ENCODE assay signal across 8 mouse cellular contexts in the genomic region with DNA sequence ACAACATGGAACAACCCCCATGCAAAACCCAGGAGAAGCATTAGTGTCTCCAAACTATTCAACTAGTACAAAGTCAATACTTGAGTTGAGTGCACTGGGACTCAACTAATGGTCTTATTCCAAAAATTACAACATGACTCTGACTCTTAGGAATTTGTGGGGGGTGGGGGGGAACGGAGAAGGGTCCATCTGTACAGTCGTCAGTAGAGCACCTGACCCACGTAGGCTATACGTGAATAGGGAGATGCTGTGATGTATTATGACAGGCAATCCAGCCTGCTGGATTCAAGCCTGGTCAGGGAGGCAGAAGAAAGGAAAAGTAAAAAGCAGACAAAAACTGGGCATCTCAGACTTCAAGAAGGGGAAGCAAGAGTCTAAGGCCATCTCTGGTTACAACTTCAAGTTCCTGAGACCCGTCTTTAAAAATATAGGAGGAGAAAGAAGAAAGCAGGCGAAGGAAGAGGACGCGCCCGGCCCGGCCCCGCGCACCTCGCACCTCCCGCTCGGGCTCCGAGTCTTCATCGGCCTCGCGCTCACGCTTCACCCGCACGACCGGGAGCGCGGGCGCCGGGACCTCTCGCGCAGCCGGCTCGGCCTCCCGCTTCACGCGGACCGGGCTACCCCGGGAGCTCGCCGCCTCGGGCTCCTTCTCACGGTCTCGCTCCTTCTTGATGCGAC. TPM values are rescaled to one million over a fixed set of nuclear protein-coding genes. Genes with fewer than 3 reads are reported as not detected.
DNase-seq lines count a peak whose midpoint lies in the region; ATAC-seq lines count a peak whose summit lies in the region.

No protein-coding gene starts in this region.

- peak overlapping the region; percentile 59 for H3K4me3 ChIP-seq in lung, embryonic 16.5 days (ENCODE audit: low read length)
- H3K4me3 ChIP-seq in embryonic facial prominence, embryonic 15.5 days (replicated peaks) = peak overlapping the region; percentile 96
- peak overlapping the region; percentile 94 for H3K4me3 ChIP-seq in limb, embryonic 11.5 days (ENCODE audit: low read depth, low read length)
- H3K4me3 ChIP-seq in stomach, embryonic 14.5 days (ENCODE audit: low read depth, low read length) = peak overlapping the region; percentile 82

- H3K9ac ChIP-seq in lung, embryonic 16.5 days (ENCODE audit: low read length) = peak overlapping the region; percentile 67
- H3K9ac ChIP-seq in embryonic facial prominence, embryonic 15.5 days = peak overlapping the region; percentile 90
- peak overlapping the region; percentile 90 for H3K9ac ChIP-seq in limb, embryonic 11.5 days (ENCODE audit: low read length)
- peak overlapping the region; percentile 81 for H3K9ac ChIP-seq in stomach, embryonic 14.5 days (replicated peaks; ENCODE audit: low read depth, low read length)

- under 1% methylated on average over 40 of the region's 42 CpGs for WGBS in lung, embryonic 16.5 days
- 0% methylated on average over 42 of the region's 42 CpGs for WGBS in embryonic facial prominence, embryonic 15.5 days
- WGBS in limb, embryonic 11.5 days = under 1% methylated on average over 42 of the region's 42 CpGs
- WGBS in stomach, embryonic 14.5 days = under 1% methylated on average over 42 of the region's 42 CpGs

- peak; percentile 30 for ATAC-seq in lung, embryonic 16.5 days (ENCODE audit: low read depth)
- peak; percentile 19; the same call in 1 of the 2 replicates for ATAC-seq in embryonic facial prominence, embryonic 15.5 days (ENCODE audit: insufficient number of reproducible peaks, low FRiP score, low TSS enrichment, low read depth)
- peak; percentile 4; the same call in 1 of the 2 replicates for ATAC-seq in limb, embryonic 11.5 days (ENCODE audit: insufficient number of reproducible peaks, low FRiP score, low TSS enrichment, low read depth)
- peak; percentile 35; the same call in 1 of the 2 replicates for ATAC-seq in stomach, embryonic 14.5 days (ENCODE audit: insufficient number of reproducible peaks, insufficient read depth, low FRiP score, low read depth)

- peaks cover 26% of the 10 kb centered on the region for H3K4me1 ChIP-seq in lung, embryonic 16.5 days (replicated peaks; ENCODE audit: control insufficient read depth, insufficient read depth, low read length)
- H3K4me1 ChIP-seq in embryonic facial prominence, embryonic 15.5 days = peaks cover 40% of the 10 kb centered on the region
- peaks cover 9% of the 10 kb centered on the region; the same call in 1 of the 2 replicates for H3K4me1 ChIP-seq in limb, embryonic 11.5 days (ENCODE audit: control insufficient read depth, insufficient read depth, low read length)
- peaks cover 13% of the 10 kb centered on the region; the same call in 1 of the 2 replicates for H3K4me1 ChIP-seq in stomach, embryonic 14.5 days (ENCODE audit: control insufficient read depth, insufficient read depth, low read length)

- peaks cover 2% of the 10 kb centered on the region; the same call in 1 of the 2 replicates for H3K36me3 ChIP-seq in lung, embryonic 16.5 days (ENCODE audit: control insufficient read depth, insufficient read depth, low read length)
- peaks cover 17% of the 10 kb centered on the region for H3K36me3 ChIP-seq in embryonic facial prominence, embryonic 15.5 days
- 0 out of 2 replicates have a peak, but pooled peaks cover 6% of the 10 kb centered on the region for H3K36me3 ChIP-seq in limb, embryonic 11.5 days (ENCODE audit: control insufficient read depth, insufficient read depth, low read length)
- H3K36me3 ChIP-seq in stomach, embryonic 14.5 days (ENCODE audit: control insufficient read depth, insufficient read depth, low read length) = peaks cover 14% of the 10 kb centered on the region

- H3K27ac ChIP-seq in lung, embryonic 16.5 days (ENCODE audit: low read length) = peak overlapping the region; percentile 1; the same call in 1 of the 2 replicates
- peak overlapping the region; percentile 56; the same call in 1 of the 2 replicates for H3K27ac ChIP-seq in embryonic facial prominence, embryonic 15.5 days (replicated peaks)
- H3K27ac ChIP-seq in limb, embryonic 11.5 days (replicated peaks; ENCODE audit: low read depth, low read length) = no peak overlapping the region
- no peak overlapping the region for H3K27ac ChIP-seq in stomach, embryonic 14.5 days (ENCODE audit: low read length)

- no peaks in the 10 kb centered on the region for H3K9me3 ChIP-seq in lung, embryonic 16.5 days (ENCODE audit: control insufficient read depth, low read length)
- no peaks in the 10 kb centered on the region for H3K9me3 ChIP-seq in embryonic facial prominence, embryonic 15.5 days (replicated peaks)
- no peaks in the 10 kb centered on the region for H3K9me3 ChIP-seq in limb, embryonic 11.5 days (ENCODE audit: control insufficient read depth, low read length)
- no peaks in the 10 kb centered on the region for H3K9me3 ChIP-seq in stomach, embryonic 14.5 days (ENCODE audit: control insufficient read depth, low read depth, low read length)

- H3K27me3 ChIP-seq in lung, embryonic 16.5 days (ENCODE audit: control insufficient read depth, insufficient read depth, low read depth, low read length) = no peaks in the 10 kb centered on the region
- H3K27me3 ChIP-seq in embryonic facial prominence, embryonic 15.5 days = no peaks in the 10 kb centered on the region
- H3K27me3 ChIP-seq in limb, embryonic 11.5 days (ENCODE audit: control insufficient read depth, insufficient read depth, low read length) = no peaks in the 10 kb centered on the region
- no peaks in the 10 kb centered on the region for H3K27me3 ChIP-seq in stomach, embryonic 14.5 days (ENCODE audit: control insufficient read depth, insufficient read depth, low read length)

- DNase-seq in lung, postnatal 36 days = no peak
- DNase-seq in limb, embryonic 11.5 days (ENCODE audit: low spot score) = no peak
- DNase-seq in thymus, postnatal 0 days (ENCODE audit: low spot score) = no peak
- no peak for DNase-seq in B cell, adult 2 months
- DNase-seq in retina, embryonic 14.5 days (ENCODE audit: low spot score) = no peak

- peak overlapping the region; percentile 86 for H3K4me2 ChIP-seq in lung, embryonic 16.5 days (ENCODE audit: low read depth, low read length)
- peak overlapping the region; percentile 76 for H3K4me2 ChIP-seq in embryonic facial prominence, embryonic 15.5 days (replicated peaks)
- H3K4me2 ChIP-seq in limb, embryonic 11.5 days (ENCODE audit: low read depth, severe bottlenecking) = peak overlapping the region; percentile 91
- peak overlapping the region; percentile 91 for H3K4me2 ChIP-seq in stomach, embryonic 14.5 days (replicated peaks; ENCODE audit: low read depth, low read length)

RNA-seq across cellular contexts. Expression of gene Usp39, which starts 0.4 kb away (rescaled TPM):
- polyA plus RNA-seq in lung, embryonic 16.5 days (2015; fragmentation: Nextera tagmentation; extraction: Ambion mirVana) = 36.7 and 39.2 TPM in 2 replicates
- polyA plus RNA-seq in embryonic facial prominence, embryonic 15.5 days (2015; fragmentation: Nextera tagmentation; extraction: Ambion mirVana) = 39.4 and 39.5 TPM in 2 replicates
- polyA plus RNA-seq in limb, embryonic 11.5 days (2014; fragmentation: Nextera tagmentation; extraction: Ambion mirVana) = 98.7 and 101 TPM in 2 replicates
- 52.3 and 52.5 TPM in 2 replicates for polyA plus RNA-seq in stomach, embryonic 14.5 days (2014; fragmentation: Nextera tagmentation; extraction: Ambion mirVana)
- polyA plus RNA-seq in thymus, postnatal 0 days (2015; fragmentation: Nextera tagmentation; extraction: Ambion mirVana) = 51.1 and 52.8 TPM in 2 replicates

RNA-seq across cellular contexts. Expression of gene 0610030E20Rik, which starts 2.6 kb away (rescaled TPM):
- 31.6 and 33.2 TPM in 2 replicates for polyA plus RNA-seq in lung, embryonic 16.5 days (2015; fragmentation: Nextera tagmentation; extraction: Ambion mirVana)
- polyA plus RNA-seq in embryonic facial prominence, embryonic 15.5 days (2015; fragmentation: Nextera tagmentation; extraction: Ambion mirVana) = 33.0 and 36.0 TPM in 2 replicates
- polyA plus RNA-seq in limb, embryonic 11.5 days (2014; fragmentation: Nextera tagmentation; extraction: Ambion mirVana) = 20.2 and 20.6 TPM in 2 replicates
- 33.9 and 34.3 TPM in 2 replicates for polyA plus RNA-seq in stomach, embryonic 14.5 days (2014; fragmentation: Nextera tagmentation; extraction: Ambion mirVana)
- polyA plus RNA-seq in thymus, postnatal 0 days (2015; fragmentation: Nextera tagmentation; extraction: Ambion mirVana) = 31.7 and 32.5 TPM in 2 replicates

RNA-seq across cellular contexts. Expression of gene Tmem150a, which starts 10.7 kb away (rescaled TPM):
- 15.8 and 16.8 TPM in 2 replicates for polyA plus RNA-seq in lung, embryonic 16.5 days (2015; fragmentation: Nextera tagmentation; extraction: Ambion mirVana)
- 14.7 and 15.2 TPM in 2 replicates for polyA plus RNA-seq in embryonic facial prominence, embryonic 15.5 days (2015; fragmentation: Nextera tagmentation; extraction: Ambion mirVana)
- polyA plus RNA-seq in limb, embryonic 11.5 days (2014; fragmentation: Nextera tagmentation; extraction: Ambion mirVana) = 10.7 and 10.8 TPM in 2 replicates
- 13.8 and 15.3 TPM in 2 replicates for polyA plus RNA-seq in stomach, embryonic 14.5 days (2014; fragmentation: Nextera tagmentation; extraction: Ambion mirVana)
- 1.6 and 1.9 TPM in 2 replicates for polyA plus RNA-seq in thymus, postnatal 0 days (2015; fragmentation: Nextera tagmentation; extraction: Ambion mirVana)

RNA-seq across cellular contexts. Expression of gene Rnf181, which starts 22.2 kb away (rescaled TPM):
- 149 and 152 TPM in 2 replicates for polyA plus RNA-seq in lung, embryonic 16.5 days (2015; fragmentation: Nextera tagmentation; extraction: Ambion mirVana)
- 106 and 120 TPM in 2 replicates for polyA plus RNA-seq in embryonic facial prominence, embryonic 15.5 days (2015; fragmentation: Nextera tagmentation; extraction: Ambion mirVana)
- polyA plus RNA-seq in limb, embryonic 11.5 days (2014; fragmentation: Nextera tagmentation; extraction: Ambion mirVana) = 92.1 and 96.0 TPM in 2 replicates
- 106 and 109 TPM in 2 replicates for polyA plus RNA-seq in stomach, embryonic 14.5 days (2014; fragmentation: Nextera tagmentation; extraction: Ambion mirVana)
- 135 and 138 TPM in 2 replicates for polyA plus RNA-seq in thymus, postnatal 0 days (2015; fragmentation: Nextera tagmentation; extraction: Ambion mirVana)

RNA-seq across cellular contexts. Expression of gene Vamp5, which starts 35.7 kb away (rescaled TPM):
- polyA plus RNA-seq in lung, embryonic 16.5 days (2015; fragmentation: Nextera tagmentation; extraction: Ambion mirVana) = 43.0 and 46.3 TPM in 2 replicates
- polyA plus RNA-seq in embryonic facial prominence, embryonic 15.5 days (2015; fragmentation: Nextera tagmentation; extraction: Ambion mirVana) = 27.9 and 29.0 TPM in 2 replicates
- polyA plus RNA-seq in limb, embryonic 11.5 days (2014; fragmentation: Nextera tagmentation; extraction: Ambion mirVana) = 15.2 and 17.0 TPM in 2 replicates
- polyA plus RNA-seq in stomach, embryonic 14.5 days (2014; fragmentation: Nextera tagmentation; extraction: Ambion mirVana) = 22.6 and 26.3 TPM in 2 replicates
- polyA plus RNA-seq in thymus, postnatal 0 days (2015; fragmentation: Nextera tagmentation; extraction: Ambion mirVana) = 24.7 and 29.0 TPM in 2 replicates

Comparison
In these comparisons a context has a peak if more than half of its experiments do, and no peak if none do; other contexts are left out.
1. H3K27ac ChIP-seq: peak in lung, embryonic 16.5 days (single experiment) and embryonic facial prominence, embryonic 15.5 days (single experiment); none in limb, embryonic 11.5 days (single experiment) and stomach, embryonic 14.5 days (single experiment).
2. Peak in every context shown above with its lines, with median percentiles within 50 percentile points of each other: ATAC-seq, H3K4me2 ChIP-seq, H3K4me3 ChIP-seq and H3K9ac ChIP-seq.